Mouse (Mus musculus) ES-Bruce4 (cell line): ENCODE data around the gene Jakmip3.

Source experiments
- CTCF ChIP-seq: IDR thresholded peaks from one replicate; pipeline ENCODE4 v1.8.1; 2011; ENCODE audit warnings: low read depth, low read length
- EP300 ChIP-seq: IDR thresholded peaks from 2 replicates; pipeline ENCODE4 v1.6.1; 2011; ENCODE audit warnings: low read depth, low read length; ENCODE audit not compliant: insufficient read depth

- TF ChIP-seq CTCF (no peak), EP300 (no peak)
Observed at GRCm38 (mm10) chr7:138940256-138940611, 296 bp upstream of the Jakmip3 start.
